Mouse (Mus musculus) kidney, adult 2 months (tissue): Measurements from ENCODE around the gene Btf3. TPM values are rescaled to one million over a fixed set of nuclear protein-coding genes. Genes with fewer than 3 reads are reported as not detected.

ENCODE experiments used
- DNase-seq: peaks from one replicate; pipeline ENCODE4 v3.0.0; 2021
- H3K27ac ChIP-seq: fragments of 200-500 bp; 2 replicates; pipeline ENCODE4 v1.5.1; 2012; ENCODE audit warnings: low read depth, low read length, control low read depth, inconsistent platforms; ENCODE audit not compliant: insufficient read depth
- H3K27me3 ChIP-seq: fragments of 200-500 bp; replicated peaks from 2 replicates; pipeline ENCODE4 v1.6.1; 2012; ENCODE audit warnings: mild to moderate bottlenecking, moderate library complexity, low read length, inconsistent platforms; ENCODE audit not compliant: control insufficient read depth, insufficient read depth
- H3K36me3 ChIP-seq: fragments of 200-500 bp; 2 replicates; pipeline ENCODE4 v1.6.1; 2012; ENCODE audit warnings: mild to moderate bottlenecking, moderate library complexity, low read length, inconsistent platforms; ENCODE audit not compliant: control insufficient read depth, insufficient read depth
- H3K4me1 ChIP-seq: fragments of 200-500 bp; 2 replicates; pipeline ENCODE4 v1.6.1; 2011; ENCODE audit warnings: low read length; ENCODE audit not compliant: control insufficient read depth, insufficient read depth
- H3K4me3 ChIP-seq: fragments of 200-500 bp; 2 replicates; pipeline ENCODE4 v1.5.1; 2011; ENCODE audit warnings: mild to moderate bottlenecking, low read depth, low read length, control low read depth; ENCODE audit not compliant: insufficient read depth
- CTCF ChIP-seq: fragments of 200-500 bp; conservative IDR thresholded peaks from 2 replicates; pipeline ENCODE4 v1.5.1; 2011; ENCODE audit warnings: low read depth, mild to moderate bottlenecking, control low read depth, low read length, moderate library complexity, mixed read lengths; ENCODE audit not compliant: insufficient read depth, insufficient read length
- POLR2A ChIP-seq: fragments of 200-500 bp; IDR thresholded peaks from one replicate; pipeline ENCODE4 v1.6.1; 2011; ENCODE audit warnings: low read depth, low read length, control low read depth
- WGBS: fragments of 180-500 bp; shearing (Covaris S2); methylation state at CpG from one replicate; pipeline ENCODE4 v1.1.7; 2018; 5-methylcytosine and 5-hydroxymethylcytosine counted together
- polyA plus RNA-seq: library from polyadenylated mRNA; depleted of rRNA; stranded (reverse); fragments of >200 nt; gene quantifications from 2 replicates; pipeline ENCODE4 v1.2.3, GENCODE M21; 2012

Btf3 gene
- polyA plus RNA-seq, 1 experiment = 173 TPM

GRCm38 (mm10) chr13:98332106-98332505 is 15.3 kb upstream of the Btf3 start:
- TF ChIP-seq CTCF (peak; percentile 51), POLR2A (no peak)
- no peak overlapping the region for H3K4me3 ChIP-seq
- no peaks in the 10 kb centered on the region for H3K27me3 ChIP-seq
- H3K4me1 ChIP-seq = no peaks in the 10 kb centered on the region
- WGBS = 32% methylated on average over 2 of the region's 2 CpGs
- peak; percentile 57 for DNase-seq
- no peaks in the 10 kb centered on the region for H3K36me3 ChIP-seq
- no peak overlapping the region for H3K27ac ChIP-seq

- Histone ChIP-seq H3K36me3 (no peaks in the 10 kb centered on the region), H3K27me3 (no peaks in the 10 kb centered on the region), H3K4me3 (no peak overlapping the region), H3K4me1 (no peaks in the 10 kb centered on the region), H3K27ac (no peak overlapping the region)
- peak; percentile 17 for DNase-seq
- WGBS = 69% methylated on average over 11 of the region's 11 CpGs
- TF ChIP-seq POLR2A (no peak), CTCF (no peak)
Measured at GRCm38 (mm10) chr13:98325034-98325433, 8.2 kb upstream of the Btf3 start.

- Histone ChIP-seq H3K36me3 (peaks cover 4% of the 10 kb centered on the region), H3K27me3 (no peaks in the 10 kb centered on the region), H3K4me1 (peaks cover 4% of the 10 kb centered on the region; the same call in 1 of the 2 replicates), H3K4me3 (no peak overlapping the region), H3K27ac (no peak overlapping the region)
- no peak for DNase-seq
- WGBS = 91% methylated on average over 6 of the region's 6 CpGs
- no peak for TF ChIP-seq POLR2A
Measured at GRCm38 (mm10) chr13:98317911-98318310, 1.1 kb upstream of the Btf3 start.

GRCm38 (mm10) chr13:98317246-98317677 is 456 bp upstream of the Btf3 start:
- Histone ChIP-seq H3K36me3 (peaks cover 8% of the 10 kb centered on the region), H3K4me3 (peak overlapping the region; percentile 99), H3K4me1 (peaks cover 4% of the 10 kb centered on the region; the same call in 1 of the 2 replicates), H3K27me3 (no peaks in the 10 kb centered on the region), H3K27ac (peak overlapping the region; percentile 97)
- 2% methylated on average over 16 of the region's 16 CpGs for WGBS
- 0 out of 2 replicates have a peak, but pooled peaks have one; percentile 15 for TF ChIP-seq CTCF
- TF ChIP-seq POLR2A = no peak
- DNase-seq = no peak

- no peak overlapping the region; the same call in 1 of the 2 replicates for H3K27ac ChIP-seq
- no peak for DNase-seq
- no peak for TF ChIP-seq POLR2A
- TF ChIP-seq CTCF = no peak
Measured at GRCm38 (mm10) chr13:98316140-98316479, 696 bp downstream of the Btf3 start.

GRCm38 (mm10) chr13:98315124-98315523 is 1.7 kb downstream of the Btf3 start:
- peak; percentile 39 for DNase-seq
- peaks cover 18% of the 10 kb centered on the region for H3K36me3 ChIP-seq
- no peak overlapping the region for H3K27ac ChIP-seq
- H3K27me3 ChIP-seq = no peaks in the 10 kb centered on the region
- WGBS = 31% methylated on average over 4 of the region's 4 CpGs
- TF ChIP-seq POLR2A (no peak), CTCF (no peak)
- peaks cover 4% of the 10 kb centered on the region; the same call in 1 of the 2 replicates for H3K4me1 ChIP-seq
- H3K4me3 ChIP-seq = no peak overlapping the region

More at GRCm38 (mm10) chr13:98316140-98316479, 696 bp downstream of the Btf3 start:
- peak overlapping the region; percentile 99 for H3K4me3 ChIP-seq
- H3K27me3 ChIP-seq = no peaks in the 10 kb centered on the region
- H3K36me3 ChIP-seq = peaks cover 14% of the 10 kb centered on the region
- 2% methylated on average over 17 of the region's 17 CpGs for WGBS
- peaks cover 4% of the 10 kb centered on the region; the same call in 1 of the 2 replicates for H3K4me1 ChIP-seq

- WGBS = 46% methylated on average over 7 of the region's 7 CpGs
- no peak for DNase-seq
- H3K36me3 ChIP-seq = peaks cover 22% of the 10 kb centered on the region
- H3K4me3 ChIP-seq = no peak overlapping the region
- no peaks in the 10 kb centered on the region for H3K27me3 ChIP-seq
- TF ChIP-seq CTCF (no peak), POLR2A (no peak)
- H3K4me1 ChIP-seq = peaks cover 4% of the 10 kb centered on the region; the same call in 1 of the 2 replicates
- H3K27ac ChIP-seq = no peak overlapping the region
Measured at GRCm38 (mm10) chr13:98313631-98314030, 3.2 kb downstream of the Btf3 start.
